Mouse (Mus musculus) monocyte, adult 2 months (primary cell): ENCODE measurements around the gene Chmp5.

Source experiments
- DNase-seq, 2 experiments: peaks; one replicate each; pipeline ENCODE4 v3.0.0; 2022; ENCODE audit warnings: low spot score in 2 of 2, low read depth in 1 of 2

Gene Chmp5

GRCm38 (mm10) chr4:41013351-41013750 lies 65.1 kb downstream of the Chmp5 start:
- no peak for DNase-seq
